Mouse (Mus musculus): ENCODE data around the gene Myocd.

The Myocd gene

GRCm38 (mm10) chr11:65135251-65135739 is 134.5 kb downstream of the Myocd start:
- no peak for DNase-seq

GRCm38 (mm10) chr11:65133661-65134060 is 136.1 kb downstream of the Myocd start:
- DNase-seq: no peak

DNA sequence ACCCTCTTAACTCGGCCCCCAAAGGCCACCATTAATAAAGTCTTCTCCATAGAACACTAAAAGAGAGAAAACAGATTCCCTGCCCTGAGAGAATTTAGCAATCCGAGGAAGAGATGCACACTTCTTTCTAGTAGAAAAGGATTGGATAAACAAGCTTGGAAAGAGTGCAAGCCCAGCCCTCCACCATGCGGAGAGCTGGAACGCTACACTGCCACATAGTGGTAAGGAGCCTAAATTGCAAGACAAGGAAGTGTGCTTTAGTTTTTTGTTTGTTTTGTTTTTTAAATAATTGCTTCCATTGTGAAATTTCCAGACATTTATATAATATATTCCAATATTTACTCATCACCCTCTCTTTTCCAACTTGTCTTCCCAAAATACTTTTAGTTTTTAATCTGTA is 140.7 kb downstream of the Myocd start:
- DNase-seq: no peak

DNA sequence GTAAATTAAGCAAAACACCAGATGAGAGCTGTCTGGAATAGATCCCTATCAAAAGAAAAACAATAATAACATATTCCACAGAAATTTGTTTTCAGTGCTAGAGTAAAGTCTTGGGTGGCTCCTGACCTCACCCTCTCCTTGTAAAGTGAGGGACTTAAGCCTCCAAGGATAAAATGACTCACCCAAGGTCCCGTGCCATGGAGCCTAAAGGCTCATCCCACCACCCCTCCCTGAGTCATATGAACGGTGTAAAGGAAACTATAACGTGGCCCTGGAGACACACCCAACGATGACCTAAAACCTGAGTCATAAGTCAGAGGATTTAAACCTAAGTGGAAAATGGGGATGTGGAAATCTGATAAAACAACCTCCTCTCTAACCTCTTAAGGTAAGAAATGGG is 141.1 kb downstream of the Myocd start:
- DNase-seq: no peak

GRCm38 (mm10) chr11:65126566-65126965 is 143.2 kb downstream of the Myocd start:
- peak; percentile 64 for DNase-seq
